Mouse (Mus musculus) layer of hippocampus, adult 11-12 months (tissue): ENCODE measurements around the gene Recql5.

ENCODE experiments used
- DNase-seq: peaks from one replicate; pipeline ENCODE4 v3.0.0; 2022; ENCODE audit warnings: low spot score

Recql5 gene

GRCm38 (mm10) chr11:115900561-115901337 is 32.5 kb downstream of the Recql5 start:
- no peak for DNase-seq

- no peak for DNase-seq
These were observed 33.6 kb downstream of the Recql5 start, which contains the start of gene Smim5 for GRCm38 (mm10) chr11:115899486-115900266. Gene Smim5 (plus strand): TSS chr11:115899966.

GRCm38 (mm10) chr11:115898886-115899285 is 34.4 kb downstream of the Recql5 start:
- DNase-seq = peak; percentile 81

GRCm38 (mm10) chr11:115898446-115898845 is 34.8 kb downstream of the Recql5 start:
- DNase-seq = no peak

- peak; percentile 35 for DNase-seq
These were observed 38.3 kb downstream of the Recql5 start for GRCm38 (mm10) chr11:115894755-115895520.

GRCm38 (mm10) chr11:115893071-115893470 is 40.2 kb downstream of the Recql5 start:
- DNase-seq = no peak

- DNase-seq = no peak
These were observed 41.1 kb downstream of the Recql5 start for GRCm38 (mm10) chr11:115892213-115892612.

- DNase-seq = no peak
These were observed 44.1 kb downstream of the Recql5 start for GRCm38 (mm10) chr11:115889159-115889558.

- no peak for DNase-seq
These were observed 45.3 kb downstream of the Recql5 start for GRCm38 (mm10) chr11:115888020-115888419.

- no peak for DNase-seq
These were observed 46.8 kb downstream of the Recql5 start for GRCm38 (mm10) chr11:115886446-115886845.

- DNase-seq = no peak
These were observed 48.0 kb downstream of the Recql5 start for GRCm38 (mm10) chr11:115885281-115885680.

GRCm38 (mm10) chr11:115884361-115884760 is 48.9 kb downstream of the Recql5 start:
- no peak for DNase-seq

- no peak for DNase-seq
These were observed 50.0 kb downstream of the Recql5 start for GRCm38 (mm10) chr11:115883251-115883650.

- DNase-seq = no peak
These were observed 52.3 kb downstream of the Recql5 start for GRCm38 (mm10) chr11:115881002-115881401.

GRCm38 (mm10) chr11:115878071-115878470 is 55.2 kb downstream of the Recql5 start:
- no peak for DNase-seq

- no peak for DNase-seq
These were observed 56.0 kb downstream of the Recql5 start for GRCm38 (mm10) chr11:115877174-115877755.

- no peak for DNase-seq
These were observed 56.8 kb downstream of the Recql5 start for GRCm38 (mm10) chr11:115876438-115876837.

- DNase-seq = no peak
These were observed 57.3 kb downstream of the Recql5 start for GRCm38 (mm10) chr11:115875935-115876334.

- DNase-seq = no peak
These were observed 60.8 kb downstream of the Recql5 start for GRCm38 (mm10) chr11:115872437-115872836.

- DNase-seq = no peak
These were observed 63.9 kb downstream of the Recql5 start for GRCm38 (mm10) chr11:115869393-115869792.

- DNase-seq = no peak
These were observed 69.4 kb downstream of the Recql5 start for GRCm38 (mm10) chr11:115863895-115864294.
